Mouse (Mus musculus): ENCODE results near the gene Csrnp3. TPM values are rescaled to one million over a fixed set of nuclear protein-coding genes. Genes with fewer than 3 reads are reported as not detected.

Csrnp3 gene
- polyA plus RNA-seq, 1 experiment = not detected

GRCm38 (mm10) chr2:66041203-66041916 lies 195.8 kb downstream of the Csrnp3 start:
- Histone ChIP-seq H3K27me3 (ENCODE audit: control insufficient read depth, insufficient read depth, insufficient read length) (no peaks in the 10 kb centered on the region), H3K4me3 (ENCODE audit: insufficient read depth, poor library complexity, severe bottlenecking) (no peak overlapping the region), H3K79me3 (ENCODE audit: low read depth) (no peaks in the 10 kb centered on the region), H3ac (ENCODE audit: control insufficient read depth, insufficient read length, low read depth) (no peak overlapping the region), H3K36me3 (ENCODE audit: control insufficient read depth, insufficient read depth) (no peaks in the 10 kb centered on the region), H3K79me2 (ENCODE audit: control insufficient read depth, insufficient read depth) (no peaks in the 10 kb centered on the region)
- TF ChIP-seq CEBPB (IDR thresholded peaks at IDR 0.05; ENCODE audit: low read depth) (no peak), MYOD1 (IDR thresholded peaks at IDR 0.05; ENCODE audit: control insufficient read depth, insufficient read length, low read depth) (no peak), MYOG (IDR thresholded peaks at IDR 0.05; ENCODE audit: control insufficient read depth, extremely low read depth, insufficient read length) (no peak), FOSL1 (IDR thresholded peaks at IDR 0.05; ENCODE audit: insufficient read depth, low read length, poor library complexity, severe bottlenecking) (no peak), CTCF (IDR thresholded peaks at IDR 0.05; ENCODE audit: control insufficient read depth, insufficient read depth, insufficient read length) (no peak)

- Histone ChIP-seq H3K36me3 (ENCODE audit: control insufficient read depth, insufficient read depth) (no peaks in the 10 kb centered on the region), H3K79me3 (ENCODE audit: low read depth) (no peaks in the 10 kb centered on the region), H3K79me2 (ENCODE audit: control insufficient read depth, insufficient read depth) (no peaks in the 10 kb centered on the region), H3K27me3 (ENCODE audit: control insufficient read depth, insufficient read depth, insufficient read length) (no peaks in the 10 kb centered on the region), H3K4me3 (ENCODE audit: insufficient read depth, poor library complexity, severe bottlenecking) (no peak overlapping the region), H3ac (ENCODE audit: control insufficient read depth, insufficient read length, low read depth) (no peak overlapping the region)
- no peak for TF ChIP-seq MYOD1 (IDR thresholded peaks at IDR 0.05; ENCODE audit: control insufficient read depth, insufficient read length, low read depth)
- TF ChIP-seq MYOG (IDR thresholded peaks at IDR 0.05; ENCODE audit: control insufficient read depth, extremely low read depth, insufficient read length) = no peak
- no peak for TF ChIP-seq MAX (IDR thresholded peaks at IDR 0.05)
- no peak for TF ChIP-seq USF1 (IDR thresholded peaks at IDR 0.05; ENCODE audit: low read depth)
- no peak for TF ChIP-seq FOSL1 (IDR thresholded peaks at IDR 0.05; ENCODE audit: insufficient read depth, low read length, poor library complexity, severe bottlenecking)
- no peak for TF ChIP-seq CEBPB (IDR thresholded peaks at IDR 0.05; ENCODE audit: low read depth)
- TF ChIP-seq CTCF (IDR thresholded peaks at IDR 0.05; ENCODE audit: control insufficient read depth, insufficient read depth, insufficient read length) = no peak
These were observed 196.4 kb downstream of the Csrnp3 start for GRCm38 (mm10) chr2:66041917-66042419.

GRCm38 (mm10) chr2:66043441-66044404 lies 198.2 kb downstream of the Csrnp3 start:
- Histone ChIP-seq H3K27me3 (ENCODE audit: control insufficient read depth, insufficient read depth, insufficient read length) (no peaks in the 10 kb centered on the region), H3K79me2 (ENCODE audit: control insufficient read depth, insufficient read depth) (no peaks in the 10 kb centered on the region), H3K4me3 (ENCODE audit: insufficient read depth, poor library complexity, severe bottlenecking) (no peak overlapping the region), H3ac (ENCODE audit: control insufficient read depth, insufficient read length, low read depth) (no peak overlapping the region), H3K36me3 (ENCODE audit: control insufficient read depth, insufficient read depth) (no peaks in the 10 kb centered on the region), H3K79me3 (ENCODE audit: low read depth) (no peaks in the 10 kb centered on the region)
- TF ChIP-seq USF1 (IDR thresholded peaks at IDR 0.05; ENCODE audit: low read depth) (no peak), CEBPB (IDR thresholded peaks at IDR 0.05; ENCODE audit: low read depth) (no peak), MYOD1 (IDR thresholded peaks at IDR 0.05; ENCODE audit: control insufficient read depth, insufficient read length, low read depth) (no peak), FOSL1 (IDR thresholded peaks at IDR 0.05; ENCODE audit: insufficient read depth, low read length, poor library complexity, severe bottlenecking) (no peak), MYOG (IDR thresholded peaks at IDR 0.05; ENCODE audit: control insufficient read depth, extremely low read depth, insufficient read length) (no peak), CTCF (IDR thresholded peaks at IDR 0.05; ENCODE audit: control insufficient read depth, insufficient read depth, insufficient read length) (no peak), MAX (IDR thresholded peaks at IDR 0.05) (no peak)

GRCm38 (mm10) chr2:66044405-66045089 lies 199.0 kb downstream of the Csrnp3 start:
- no peak for TF ChIP-seq FOSL1 (IDR thresholded peaks at IDR 0.05; ENCODE audit: insufficient read depth, low read length, poor library complexity, severe bottlenecking)
- TF ChIP-seq MYOG (IDR thresholded peaks at IDR 0.05; ENCODE audit: control insufficient read depth, extremely low read depth, insufficient read length) = no peak
- no peak for TF ChIP-seq USF1 (IDR thresholded peaks at IDR 0.05; ENCODE audit: low read depth)
- TF ChIP-seq MAX (IDR thresholded peaks at IDR 0.05) = no peak
- no peak for TF ChIP-seq CTCF (IDR thresholded peaks at IDR 0.05; ENCODE audit: control insufficient read depth, insufficient read depth, insufficient read length)
- TF ChIP-seq CEBPB (IDR thresholded peaks at IDR 0.05; ENCODE audit: low read depth) = no peak
- no peak for TF ChIP-seq MYOD1 (IDR thresholded peaks at IDR 0.05; ENCODE audit: control insufficient read depth, insufficient read length, low read depth)
- Histone ChIP-seq H3K27me3 (ENCODE audit: control insufficient read depth, insufficient read depth, insufficient read length) (no peaks in the 10 kb centered on the region), H3K79me2 (ENCODE audit: control insufficient read depth, insufficient read depth) (no peaks in the 10 kb centered on the region), H3K36me3 (ENCODE audit: control insufficient read depth, insufficient read depth) (no peaks in the 10 kb centered on the region), H3K4me3 (ENCODE audit: insufficient read depth, poor library complexity, severe bottlenecking) (no peak overlapping the region), H3ac (ENCODE audit: control insufficient read depth, insufficient read length, low read depth) (no peak overlapping the region), H3K79me3 (ENCODE audit: low read depth) (no peaks in the 10 kb centered on the region)

- Histone ChIP-seq H3K36me3 (ENCODE audit: control insufficient read depth, insufficient read depth) (no peaks in the 10 kb centered on the region), H3K79me2 (ENCODE audit: control insufficient read depth, insufficient read depth) (no peaks in the 10 kb centered on the region), H3K4me3 (ENCODE audit: insufficient read depth, poor library complexity, severe bottlenecking) (no peak overlapping the region), H3ac (ENCODE audit: control insufficient read depth, insufficient read length, low read depth) (no peak overlapping the region), H3K27me3 (ENCODE audit: control insufficient read depth, insufficient read depth, insufficient read length) (no peaks in the 10 kb centered on the region), H3K79me3 (ENCODE audit: low read depth) (no peaks in the 10 kb centered on the region)
- TF ChIP-seq MAX (IDR thresholded peaks at IDR 0.05) (no peak), MYOD1 (IDR thresholded peaks at IDR 0.05; ENCODE audit: control insufficient read depth, insufficient read length, low read depth) (no peak), CTCF (IDR thresholded peaks at IDR 0.05; ENCODE audit: control insufficient read depth, insufficient read depth, insufficient read length) (no peak), MYOG (IDR thresholded peaks at IDR 0.05; ENCODE audit: control insufficient read depth, extremely low read depth, insufficient read length) (no peak), USF1 (IDR thresholded peaks at IDR 0.05; ENCODE audit: low read depth) (no peak), CEBPB (IDR thresholded peaks at IDR 0.05; ENCODE audit: low read depth) (no peak), FOSL1 (IDR thresholded peaks at IDR 0.05; ENCODE audit: insufficient read depth, low read length, poor library complexity, severe bottlenecking) (no peak)
These were observed 217.7 kb downstream of the Csrnp3 start for GRCm38 (mm10) chr2:66063291-66063690.
